Mouse (Mus musculus) E14TG2a.4 (cell line): ENCODE measurements around the gene Gsg1l.

Experiments used
- CTCF ChIP-seq: conservative IDR thresholded peaks from 2 replicates; pipeline ENCODE4 v1.5.1; 2014; ENCODE audit warnings: low read length
- NANOG ChIP-seq: IDR thresholded peaks from 2 replicates; pipeline ENCODE4 v1.6.1; 2014; ENCODE audit warnings: borderline replicate concordance, low read length, mixed read lengths
- POU5F1 ChIP-seq: IDR thresholded peaks from 2 replicates; pipeline ENCODE4 v1.6.1; 2014; ENCODE audit warnings: low read length, borderline replicate concordance

DNA sequence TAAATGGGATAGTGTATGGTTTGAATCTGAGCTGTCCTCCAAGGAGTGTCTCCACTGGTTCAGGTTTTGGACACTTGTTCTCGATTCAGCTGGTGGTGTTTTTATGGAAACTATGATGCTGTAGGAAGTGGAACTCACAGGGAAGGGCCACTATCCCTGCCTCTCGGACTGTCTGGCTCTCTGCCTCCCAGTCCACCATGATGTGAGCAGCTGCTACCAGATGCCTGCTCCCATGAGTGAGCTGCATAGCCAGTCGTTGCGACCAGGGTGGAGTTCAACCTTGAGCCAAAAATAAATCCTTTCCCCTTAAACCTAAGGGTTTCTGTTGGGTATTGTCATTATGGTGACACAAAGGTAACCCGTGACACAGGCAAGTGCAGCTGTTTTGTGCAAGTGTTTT lies 158.2 kb downstream of the Gsg1l start:
- TF ChIP-seq CTCF (no peak), NANOG (no peak), POU5F1 (no peak)
